Mouse (Mus musculus): ENCODE results near the gene Rce1.

Gene Rce1

GRCm38 (mm10) chr19:4625179-4625828 is at the start of gene Rce1:
Gene Rce1, minus strand, starts transcription at chr19:4625641.
- DNase-seq (ENCODE audit: low read depth, low spot score), result peak; percentile 78

- DNase-seq (ENCODE audit: low read depth, low spot score), result no peak
Observed at GRCm38 (mm10) chr19:4672401-4672800, 47.0 kb upstream of the Rce1 start.

GRCm38 (mm10) chr19:4670776-4671175 is 45.3 kb upstream of the Rce1 start:
- DNase-seq (ENCODE audit: low read depth, low spot score), result no peak

GRCm38 (mm10) chr19:4666815-4667214 is 41.4 kb upstream of the Rce1 start:
- no peak for DNase-seq (ENCODE audit: low read depth, low spot score)

GRCm38 (mm10) chr19:4658156-4658555 is 32.7 kb upstream of the Rce1 start:
- DNase-seq (ENCODE audit: low read depth, low spot score), result no peak

GRCm38 (mm10) chr19:4646917-4647492 is 21.6 kb upstream of the Rce1 start:
- no peak for DNase-seq (ENCODE audit: low read depth, low spot score)

GRCm38 (mm10) chr19:4644271-4644670 is 18.8 kb upstream of the Rce1 start:
- DNase-seq (ENCODE audit: low read depth, low spot score), result no peak

- no peak for DNase-seq (ENCODE audit: low read depth, low spot score)
Observed at GRCm38 (mm10) chr19:4635986-4636385, 10.5 kb upstream of the Rce1 start.

GRCm38 (mm10) chr19:4628819-4629218 is 3.4 kb upstream of the Rce1 start:
- DNase-seq (ENCODE audit: low read depth, low spot score), result no peak

GRCm38 (mm10) chr19:4625829-4626535 is 541 bp upstream of the Rce1 start:
- DNase-seq (ENCODE audit: low read depth, low spot score), result no peak

GRCm38 (mm10) chr19:4624406-4625178 is 849 bp downstream of the Rce1 start:
- no peak for DNase-seq (ENCODE audit: low read depth, low spot score)

GRCm38 (mm10) chr19:4624006-4624405 is 1.4 kb downstream of the Rce1 start:
- no peak for DNase-seq (ENCODE audit: low read depth, low spot score)

- DNase-seq (ENCODE audit: low read depth, low spot score), result no peak
Observed at GRCm38 (mm10) chr19:4623419-4623818, 2.0 kb downstream of the Rce1 start.

- DNase-seq (ENCODE audit: low read depth, low spot score), result no peak
Observed at GRCm38 (mm10) chr19:4622780-4623179, 2.7 kb downstream of the Rce1 start.

- no peak for DNase-seq (ENCODE audit: low read depth, low spot score)
Observed at GRCm38 (mm10) chr19:4620721-4621120, 4.7 kb downstream of the Rce1 start.

GRCm38 (mm10) chr19:4619461-4619860 is 6.0 kb downstream of the Rce1 start:
- no peak for DNase-seq (ENCODE audit: low read depth, low spot score)

- DNase-seq (ENCODE audit: low read depth, low spot score), result no peak
Observed at GRCm38 (mm10) chr19:4618183-4618582, 7.3 kb downstream of the Rce1 start.

- no peak for DNase-seq (ENCODE audit: low read depth, low spot score)
Observed at GRCm38 (mm10) chr19:4616546-4616945, 8.9 kb downstream of the Rce1 start.

GRCm38 (mm10) chr19:4615151-4616093 is 10.0 kb downstream of the Rce1 start, which contains the start of gene Lrfn4:
Gene Lrfn4, minus strand, starts transcription at chr19:4615667.
- no peak for DNase-seq (ENCODE audit: low read depth, low spot score)

GRCm38 (mm10) chr19:4614305-4615150 is 10.9 kb downstream of the Rce1 start:
- no peak for DNase-seq (ENCODE audit: low read depth, low spot score)

Data from retina, adult 2 months (tissue).